Mouse (Mus musculus): Measurements from ENCODE around the gene Rnf149. TPM values are rescaled to one million over a fixed set of nuclear protein-coding genes. Genes with fewer than 3 reads are reported as not detected.

Rnf149 gene
- polyA plus RNA-seq, 1 experiment from 2014 or later, result 26.1 TPM

GRCm38 (mm10) chr1:39573890-39574289 is 3.3 kb downstream of the Rnf149 start:
- no peak for ATAC-seq (ENCODE audit: low FRiP score)
- no peaks in the 10 kb centered on the region for H3K36me3 ChIP-seq
- H3K27ac ChIP-seq (replicated peaks), result no peak overlapping the region
- H3K4me3 ChIP-seq (replicated peaks), result no peak overlapping the region
- 91% methylated on average over 7 of the region's 7 CpGs for WGBS
- no peak overlapping the region for H3K9ac ChIP-seq (replicated peaks)
- no peaks in the 10 kb centered on the region for H3K9me3 ChIP-seq (replicated peaks)
- no peaks in the 10 kb centered on the region for H3K27me3 ChIP-seq (replicated peaks)
- peaks cover 27% of the 10 kb centered on the region for H3K4me1 ChIP-seq
- no peak overlapping the region for H3K4me2 ChIP-seq

GRCm38 (mm10) chr1:39571653-39572052 is 5.6 kb downstream of the Rnf149 start:
- H3K36me3 ChIP-seq, result no peaks in the 10 kb centered on the region
- H3K4me3 ChIP-seq (replicated peaks), result no peak overlapping the region
- ATAC-seq (ENCODE audit: low FRiP score), result no peak
- peaks cover 21% of the 10 kb centered on the region for H3K4me1 ChIP-seq
- no peak overlapping the region for H3K27ac ChIP-seq (replicated peaks)
- no peak overlapping the region for H3K4me2 ChIP-seq
- H3K27me3 ChIP-seq (replicated peaks), result no peaks in the 10 kb centered on the region
- H3K9me3 ChIP-seq (replicated peaks), result no peaks in the 10 kb centered on the region
- WGBS, result 70% methylated on average over 6 of the region's 6 CpGs
- H3K9ac ChIP-seq (replicated peaks), result no peak overlapping the region

DNA sequence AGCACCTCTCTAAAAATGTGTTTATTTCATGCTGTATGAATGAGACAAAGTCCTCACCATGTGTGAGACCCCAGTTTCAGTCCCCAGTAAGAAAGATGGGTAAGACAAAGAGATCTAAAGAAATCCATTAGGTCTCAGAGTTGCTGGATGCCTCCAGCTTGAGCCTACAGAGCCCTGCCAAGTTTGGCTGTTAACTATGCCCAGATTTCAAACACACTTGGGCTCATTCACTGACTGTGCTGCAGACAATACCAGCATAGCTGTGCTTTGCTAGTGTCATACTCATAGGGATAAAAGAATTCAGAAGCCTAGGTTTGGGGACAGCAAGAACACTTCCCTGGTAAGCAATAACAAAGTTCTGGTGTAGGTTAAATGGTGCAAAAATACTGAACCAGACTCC is 9.1 kb downstream of the Rnf149 start:
- Histone ChIP-seq H3K27ac (replicated peaks) (no peak overlapping the region), H3K4me3 (replicated peaks) (no peak overlapping the region), H3K9ac (replicated peaks) (no peak overlapping the region), H3K9me3 (replicated peaks) (no peaks in the 10 kb centered on the region), H3K4me2 (no peak overlapping the region), H3K27me3 (replicated peaks) (no peaks in the 10 kb centered on the region), H3K36me3 (0 out of 2 replicates have a peak, but pooled peaks cover 8% of the 10 kb centered on the region), H3K4me1 (0 out of 2 replicates have a peak, but pooled peaks cover 3% of the 10 kb centered on the region)
- no peak for ATAC-seq (ENCODE audit: low FRiP score)

DNA sequence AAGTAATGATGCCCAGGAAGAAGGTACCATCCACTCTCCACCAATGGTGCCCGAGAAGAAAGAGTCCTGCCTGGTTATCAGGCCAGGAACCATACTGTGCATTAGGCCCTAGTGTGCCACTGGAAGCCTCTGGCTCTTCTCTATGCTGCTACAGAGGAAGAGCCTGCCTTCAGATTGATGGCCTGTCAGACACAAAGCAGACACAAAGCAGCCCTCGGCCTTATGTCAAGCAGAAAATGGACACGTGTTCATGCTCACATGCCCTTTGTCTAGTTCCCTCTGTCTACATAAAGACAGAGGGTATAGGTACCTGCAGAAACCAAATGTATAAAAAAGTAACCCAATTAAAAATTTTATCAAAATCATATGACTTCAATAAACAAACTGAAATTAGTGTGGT is 12.6 kb downstream of the Rnf149 start:
- no peaks in the 10 kb centered on the region for H3K9me3 ChIP-seq (replicated peaks)
- WGBS, result 16% methylated on average over 3 of the region's 3 CpGs
- no peak overlapping the region for H3K4me3 ChIP-seq (replicated peaks)
- H3K9ac ChIP-seq (replicated peaks), result no peak overlapping the region
- H3K36me3 ChIP-seq, result peaks cover 20% of the 10 kb centered on the region
- no peak overlapping the region for H3K27ac ChIP-seq (replicated peaks)
- H3K4me1 ChIP-seq, result 0 out of 2 replicates have a peak, but pooled peaks cover 3% of the 10 kb centered on the region
- no peak for ATAC-seq (ENCODE audit: low FRiP score)
- no peaks in the 10 kb centered on the region for H3K27me3 ChIP-seq (replicated peaks)
- H3K4me2 ChIP-seq, result no peak overlapping the region

GRCm38 (mm10) chr1:39563161-39563560 is 14.0 kb downstream of the Rnf149 start:
- no peak overlapping the region for H3K9ac ChIP-seq (replicated peaks)
- no peak overlapping the region for H3K4me3 ChIP-seq (replicated peaks)
- 88% methylated on average over 7 of the region's 7 CpGs for WGBS
- ATAC-seq (ENCODE audit: low FRiP score), result no peak
- no peaks in the 10 kb centered on the region for H3K27me3 ChIP-seq (replicated peaks)
- no peaks in the 10 kb centered on the region for H3K9me3 ChIP-seq (replicated peaks)
- H3K36me3 ChIP-seq, result peaks cover 23% of the 10 kb centered on the region
- no peak overlapping the region for H3K27ac ChIP-seq (replicated peaks)
- 0 out of 2 replicates have a peak, but pooled peaks cover 3% of the 10 kb centered on the region for H3K4me1 ChIP-seq
- no peak overlapping the region for H3K4me2 ChIP-seq

DNA sequence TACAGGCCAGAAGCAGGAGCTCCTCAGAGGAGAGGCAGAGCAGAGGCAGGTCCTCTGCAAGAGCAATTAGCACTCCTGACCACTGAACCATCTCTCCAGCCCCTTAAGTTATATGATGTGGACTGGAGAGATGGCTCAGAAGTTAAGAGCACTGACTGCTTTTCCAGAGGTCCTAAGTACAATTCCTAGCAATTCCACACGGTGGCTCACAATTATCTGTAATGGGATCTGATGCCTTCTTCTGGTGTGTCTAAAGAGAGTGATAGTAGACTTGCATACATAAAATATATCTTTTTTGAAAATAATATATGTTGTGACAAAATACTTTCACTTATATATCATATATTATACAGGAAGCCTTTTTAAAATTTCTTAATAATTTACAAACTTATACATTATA is 15.3 kb downstream of the Rnf149 start:
- Histone ChIP-seq H3K4me2 (no peak overlapping the region), H3K9me3 (replicated peaks) (no peaks in the 10 kb centered on the region), H3K27ac (replicated peaks) (no peak overlapping the region), H3K36me3 (peaks cover 28% of the 10 kb centered on the region), H3K4me1 (0 out of 2 replicates have a peak, but pooled peaks cover 3% of the 10 kb centered on the region), H3K9ac (replicated peaks) (no peak overlapping the region), H3K27me3 (replicated peaks) (no peaks in the 10 kb centered on the region), H3K4me3 (replicated peaks) (no peak overlapping the region)
- 63% methylated on average over 1 of the region's 1 CpGs for WGBS
- no peak for ATAC-seq (ENCODE audit: low FRiP score)

DNA sequence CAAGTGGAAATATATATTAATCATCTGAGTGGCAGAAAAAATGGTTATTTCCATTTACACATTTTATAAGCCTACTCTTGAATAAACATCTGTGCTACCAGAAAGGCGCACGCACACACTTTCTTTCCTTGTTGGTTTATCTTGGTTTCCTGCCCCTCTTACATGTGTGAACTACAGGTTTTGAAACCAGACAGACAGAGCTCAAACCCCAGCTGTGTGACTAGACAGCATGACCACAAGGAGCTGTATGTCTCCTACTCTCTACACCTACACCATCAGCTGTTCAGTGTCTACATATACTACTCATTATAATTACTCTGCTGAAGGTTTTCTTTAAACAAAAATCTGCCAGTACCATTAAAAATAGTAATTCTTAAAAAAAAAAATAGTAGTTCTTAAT is 18.2 kb downstream of the Rnf149 start:
- ATAC-seq (ENCODE audit: low FRiP score), result no peak
- Histone ChIP-seq H3K4me1 (0 out of 2 replicates have a peak, but pooled peaks cover 9% of the 10 kb centered on the region), H3K27me3 (replicated peaks) (no peaks in the 10 kb centered on the region), H3K27ac (replicated peaks) (no peak overlapping the region), H3K9ac (replicated peaks) (no peak overlapping the region), H3K4me3 (replicated peaks) (no peak overlapping the region), H3K4me2 (no peak overlapping the region), H3K9me3 (replicated peaks) (no peaks in the 10 kb centered on the region), H3K36me3 (peaks cover 34% of the 10 kb centered on the region)
- WGBS, result 87% methylated on average over 2 of the region's 2 CpGs

DNA sequence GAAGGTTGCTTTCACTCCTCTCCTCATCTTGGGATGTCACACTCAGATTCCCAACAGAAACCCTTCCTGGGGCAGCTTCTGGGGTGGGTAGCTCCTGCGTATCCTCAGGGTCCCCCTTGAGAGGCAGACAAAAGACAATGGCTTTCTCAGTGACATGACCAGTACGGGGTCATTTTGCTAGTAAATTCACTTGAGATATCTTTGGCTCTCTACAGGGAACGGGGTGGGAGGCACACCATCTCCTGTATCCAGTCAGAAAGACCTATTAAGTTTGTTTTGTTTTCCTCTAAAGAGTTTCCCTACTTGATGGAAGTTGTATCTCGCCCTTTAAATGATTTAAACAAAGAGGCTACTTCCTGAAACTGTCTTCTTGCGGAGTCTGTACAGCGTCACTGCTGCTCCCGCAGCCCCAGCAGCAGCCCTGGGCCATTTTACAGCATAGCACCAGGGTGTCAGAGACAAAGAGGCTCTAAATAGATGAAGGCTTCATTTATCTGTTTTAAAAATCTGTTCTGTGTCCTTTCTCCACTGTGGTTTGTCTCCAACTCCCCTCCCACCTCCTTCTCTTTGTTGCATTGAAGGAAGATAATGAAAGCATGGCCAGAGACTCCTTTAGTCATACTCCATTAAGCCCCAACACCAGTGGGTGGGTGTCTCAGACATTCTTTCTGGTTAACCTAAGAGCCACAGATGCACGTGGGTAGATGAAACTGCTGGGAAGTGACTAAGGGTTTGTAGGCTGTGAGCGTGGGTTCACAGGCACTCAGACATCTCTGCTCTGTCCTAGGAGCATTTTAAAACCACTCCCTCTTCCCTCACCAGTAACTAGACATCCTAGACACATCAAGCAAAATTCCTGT is 21.4 kb downstream of the Rnf149 start:
- no peaks in the 10 kb centered on the region for H3K27me3 ChIP-seq (replicated peaks)
- peaks cover 34% of the 10 kb centered on the region for H3K36me3 ChIP-seq
- H3K4me2 ChIP-seq, result no peak overlapping the region
- no peak overlapping the region for H3K4me3 ChIP-seq (replicated peaks)
- no peak overlapping the region for H3K9ac ChIP-seq (replicated peaks)
- H3K27ac ChIP-seq (replicated peaks), result no peak overlapping the region
- no peaks in the 10 kb centered on the region for H3K9me3 ChIP-seq (replicated peaks)
- H3K4me1 ChIP-seq, result 0 out of 2 replicates have a peak, but pooled peaks cover 9% of the 10 kb centered on the region
- WGBS, result 7% methylated on average over 9 of the region's 9 CpGs
- no peak for ATAC-seq (ENCODE audit: low FRiP score)

DNA sequence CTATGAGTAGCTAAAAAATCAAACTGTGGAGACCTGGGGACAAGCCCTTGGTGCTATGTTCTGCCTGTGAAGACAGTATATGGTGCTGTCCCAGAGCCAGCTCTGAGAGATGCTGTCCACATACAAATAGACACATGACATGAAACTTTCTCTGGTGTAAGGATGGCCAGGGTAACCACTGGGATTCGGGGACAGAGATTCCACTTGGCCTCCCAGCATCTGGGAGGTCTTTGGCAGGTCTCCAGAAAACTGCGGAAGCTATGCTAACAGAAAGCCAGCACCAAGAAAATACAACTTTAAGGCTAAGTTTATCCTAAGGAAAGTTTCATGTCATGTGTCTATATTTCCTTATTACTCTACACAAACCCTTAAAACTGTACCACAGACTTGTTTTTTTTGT is 27.4 kb downstream of the Rnf149 start:
- Histone ChIP-seq H3K27me3 (replicated peaks) (no peaks in the 10 kb centered on the region), H3K4me3 (replicated peaks) (no peak overlapping the region), H3K9me3 (replicated peaks) (no peaks in the 10 kb centered on the region), H3K4me1 (no peaks in the 10 kb centered on the region), H3K9ac (replicated peaks) (no peak overlapping the region), H3K4me2 (no peak overlapping the region), H3K36me3 (peaks cover 54% of the 10 kb centered on the region), H3K27ac (replicated peaks) (no peak overlapping the region)
- WGBS, result 87% methylated on average over 2 of the region's 2 CpGs
- no peak for ATAC-seq (ENCODE audit: low FRiP score)

- 48% methylated on average over 2 of the region's 2 CpGs for WGBS
- no peak for ATAC-seq (ENCODE audit: low FRiP score)
- H3K27me3 ChIP-seq (replicated peaks), result no peaks in the 10 kb centered on the region
- no peaks in the 10 kb centered on the region for H3K9me3 ChIP-seq (replicated peaks)
- peaks cover 61% of the 10 kb centered on the region for H3K36me3 ChIP-seq
- H3K4me2 ChIP-seq, result no peak overlapping the region
- H3K9ac ChIP-seq (replicated peaks), result no peak overlapping the region
- no peak overlapping the region for H3K27ac ChIP-seq (replicated peaks)
- H3K4me1 ChIP-seq, result no peaks in the 10 kb centered on the region
- H3K4me3 ChIP-seq (replicated peaks), result no peak overlapping the region
Measured at GRCm38 (mm10) chr1:39547238-39547637, 30.0 kb downstream of the Rnf149 start.

GRCm38 (mm10) chr1:39546160-39546866 is 30.9 kb downstream of the Rnf149 start:
- Histone ChIP-seq H3K27ac (replicated peaks) (no peak overlapping the region), H3K36me3 (peaks cover 58% of the 10 kb centered on the region), H3K4me1 (no peaks in the 10 kb centered on the region), H3K27me3 (replicated peaks) (no peaks in the 10 kb centered on the region), H3K9me3 (replicated peaks) (no peaks in the 10 kb centered on the region), H3K9ac (replicated peaks) (no peak overlapping the region), H3K4me2 (no peak overlapping the region), H3K4me3 (replicated peaks) (no peak overlapping the region)
- no peak; the same call in 1 of the 2 replicates for ATAC-seq (ENCODE audit: low FRiP score)
- 87% methylated on average over 6 of the region's 6 CpGs for WGBS

DNA sequence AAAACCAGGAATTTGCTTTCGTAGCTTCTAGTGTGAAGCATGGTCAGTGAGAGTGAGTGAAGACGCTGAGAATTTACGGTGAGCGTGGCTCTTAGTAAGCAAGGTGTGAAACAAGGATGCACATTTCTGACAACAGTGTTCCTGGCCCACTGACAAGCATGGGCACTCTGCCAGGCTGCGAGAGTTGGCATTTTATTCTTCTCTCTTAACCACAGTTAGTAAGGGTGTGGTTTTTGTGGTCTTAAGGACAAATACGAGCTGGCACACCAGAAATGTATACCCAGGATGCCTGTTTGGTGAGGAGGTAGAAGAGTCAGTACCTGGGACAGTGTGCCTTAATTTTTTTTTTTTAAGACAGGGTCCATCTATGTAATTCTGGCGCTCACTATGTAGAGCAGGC is 31.6 kb downstream of the Rnf149 start:
- Histone ChIP-seq H3K9me3 (replicated peaks) (no peaks in the 10 kb centered on the region), H3K9ac (replicated peaks) (no peak overlapping the region), H3K27me3 (replicated peaks) (no peaks in the 10 kb centered on the region), H3K4me3 (replicated peaks) (no peak overlapping the region), H3K4me2 (no peak overlapping the region), H3K36me3 (peaks cover 60% of the 10 kb centered on the region), H3K4me1 (no peaks in the 10 kb centered on the region), H3K27ac (replicated peaks) (no peak overlapping the region)
- 90% methylated on average over 7 of the region's 7 CpGs for WGBS
- no peak for ATAC-seq (ENCODE audit: low FRiP score)

Data from neural tube, embryonic 15.5 days (tissue).